Mouse (Mus musculus) layer of hippocampus, adult 2 months (tissue): ENCODE results near the gene Snx27. TPM values are rescaled to one million over a fixed set of nuclear protein-coding genes. Genes with fewer than 3 reads are reported as not detected.

Experiments used
- DNase-seq, 2 experiments: peaks; one replicate each; pipeline ENCODE4 v3.0.0; 2022; ENCODE audit warnings: low spot score in 2 of 2
- H3K27ac ChIP-seq: fragments of 200-600 bp; 2 replicates; pipeline ENCODE4 v1.8.1; 2022
- H3K4me3 ChIP-seq: fragments of 200-600 bp; 2 replicates; pipeline ENCODE4 v1.8.1; 2022; ENCODE audit warnings: mild to moderate bottlenecking
- CTCF ChIP-seq: fragments of 200-600 bp; conservative IDR thresholded peaks from 2 replicates; pipeline ENCODE4 v1.8.1; 2022; ENCODE audit warnings: antibody characterized with exemption, mild to moderate bottlenecking, moderate library complexity
- total RNA-seq, 2 experiments: library from RNA; stranded (reverse); gene quantifications; 2 replicates each; pipeline ENCODE4 v1.2.3; 2021

Gene Snx27
- total RNA-seq, 2 experiments from 2014 or later, result 102 to 108 TPM

GRCm38 (mm10) chr3:94601959-94602358, 19.4 kb upstream of the Snx27 start:
- H3K27ac ChIP-seq, result no peak overlapping the region
- peak; percentile 84 for TF ChIP-seq CTCF
- DNase-seq, result peak in 1 of 2 experiments; percentile 58
- H3K4me3 ChIP-seq, result no peak overlapping the region

- no peak for TF ChIP-seq CTCF
- no peak for DNase-seq
- H3K4me3 ChIP-seq, result no peak overlapping the region
- H3K27ac ChIP-seq, result no peak overlapping the region
Measured at GRCm38 (mm10) chr3:94597224-94597779, 14.8 kb upstream of the Snx27 start.

GRCm38 (mm10) chr3:94595871-94596287, 13.4 kb upstream of the Snx27 start:
- no peak for DNase-seq
- no peak for TF ChIP-seq CTCF

GRCm38 (mm10) chr3:94591066-94591465, 8.6 kb upstream of the Snx27 start:
- DNase-seq, result no peak
- TF ChIP-seq CTCF, result no peak
- Histone ChIP-seq H3K27ac (no peak overlapping the region), H3K4me3 (no peak overlapping the region)

More at GRCm38 (mm10) chr3:94595871-94596287, 13.4 kb upstream of the Snx27 start:
- H3K4me3 ChIP-seq, result no peak overlapping the region
- H3K27ac ChIP-seq, result no peak overlapping the region

GRCm38 (mm10) chr3:94587962-94588361, 5.4 kb upstream of the Snx27 start:
- no peak for DNase-seq
- H3K27ac ChIP-seq, result no peak overlapping the region
- H3K4me3 ChIP-seq, result no peak overlapping the region
- TF ChIP-seq CTCF, result no peak

GRCm38 (mm10) chr3:94582944-94583343, 428 bp upstream of the Snx27 start:
- no peak for DNase-seq
- peak overlapping the region; percentile 99 for H3K27ac ChIP-seq
- TF ChIP-seq CTCF, result peak; percentile 20; the same call in 1 of the 2 replicates
- H3K4me3 ChIP-seq, result peak overlapping the region; percentile 96

- TF ChIP-seq CTCF, result no peak
- peak in 1 of 2 experiments; percentile 57 for DNase-seq
- peak overlapping the region; percentile 96 for H3K4me3 ChIP-seq
Measured at GRCm38 (mm10) chr3:94581793-94582455, 592 bp downstream of the Snx27 start.

GRCm38 (mm10) chr3:94581138-94581780, 1.3 kb downstream of the Snx27 start:
- no peak for TF ChIP-seq CTCF
- Histone ChIP-seq H3K27ac (peak overlapping the region; percentile 99), H3K4me3 (peak overlapping the region; percentile 96)
- peak in 1 of 2 experiments; percentile 19 for DNase-seq

More at GRCm38 (mm10) chr3:94581793-94582455, 592 bp downstream of the Snx27 start:
- H3K27ac ChIP-seq, result peak overlapping the region; percentile 99

- Histone ChIP-seq H3K4me3 (no peak overlapping the region), H3K27ac (no peak overlapping the region)
- TF ChIP-seq CTCF, result no peak
- DNase-seq, result no peak
Measured at GRCm38 (mm10) chr3:94574506-94574905, 8.0 kb downstream of the Snx27 start.

GRCm38 (mm10) chr3:94567242-94567641, 15.3 kb downstream of the Snx27 start:
- DNase-seq, result no peak
- TF ChIP-seq CTCF, result no peak
- Histone ChIP-seq H3K27ac (no peak overlapping the region), H3K4me3 (no peak overlapping the region)

GRCm38 (mm10) chr3:94565557-94565956, 17.0 kb downstream of the Snx27 start:
- DNase-seq, result no peak
- H3K4me3 ChIP-seq, result no peak overlapping the region

GRCm38 (mm10) chr3:94565127-94565526, 17.4 kb downstream of the Snx27 start:
- H3K4me3 ChIP-seq, result no peak overlapping the region
- no peak for TF ChIP-seq CTCF
- DNase-seq, result no peak
- H3K27ac ChIP-seq, result no peak overlapping the region

More at GRCm38 (mm10) chr3:94565557-94565956, 17.0 kb downstream of the Snx27 start:
- no peak overlapping the region for H3K27ac ChIP-seq
- TF ChIP-seq CTCF, result no peak

GRCm38 (mm10) chr3:94564356-94565010, 18.0 kb downstream of the Snx27 start:
- DNase-seq, result no peak
- H3K4me3 ChIP-seq, result no peak overlapping the region
- peak; percentile 36 for TF ChIP-seq CTCF
- H3K27ac ChIP-seq, result no peak overlapping the region
